Mouse (Mus musculus) lung, postnatal 10 days (tissue): ENCODE measurements around the gene Trpm3.

Source experiments
- DNase-seq: peaks from one replicate; pipeline ENCODE4 v3.0.0; 2021

The Trpm3 gene

GRCm38 (mm10) chr19:22503469-22503868 is 364.6 kb downstream of the Trpm3 start:
- DNase-seq, result no peak

- no peak for DNase-seq
Observed at GRCm38 (mm10) chr19:22518508-22518907, 379.7 kb downstream of the Trpm3 start.

- DNase-seq, result no peak
Observed at GRCm38 (mm10) chr19:22527944-22528343, 389.1 kb downstream of the Trpm3 start.

GRCm38 (mm10) chr19:22542990-22543709 is 404.3 kb downstream of the Trpm3 start:
- no peak for DNase-seq

- peak; percentile 62 for DNase-seq
Observed at GRCm38 (mm10) chr19:22552179-22552578, 413.3 kb downstream of the Trpm3 start.

- DNase-seq, result peak; percentile 38
Observed at GRCm38 (mm10) chr19:22554421-22554941, 415.6 kb downstream of the Trpm3 start.

GRCm38 (mm10) chr19:22572396-22572795 is 433.6 kb downstream of the Trpm3 start:
- DNase-seq, result no peak

GRCm38 (mm10) chr19:22572849-22573248 is 434.0 kb downstream of the Trpm3 start:
- no peak for DNase-seq

- DNase-seq, result no peak
Observed at GRCm38 (mm10) chr19:22582120-22582745, 443.4 kb downstream of the Trpm3 start.

- no peak for DNase-seq
Observed at GRCm38 (mm10) chr19:22594492-22594891, 455.6 kb downstream of the Trpm3 start.

- no peak for DNase-seq
Observed at GRCm38 (mm10) chr19:22595246-22595645, 456.4 kb downstream of the Trpm3 start.

- DNase-seq, result peak; percentile 2
Observed at GRCm38 (mm10) chr19:22596715-22597114, 457.9 kb downstream of the Trpm3 start.

- DNase-seq, result no peak
Observed at GRCm38 (mm10) chr19:22604322-22604721, 465.5 kb downstream of the Trpm3 start.

GRCm38 (mm10) chr19:22607985-22608684 is 469.3 kb downstream of the Trpm3 start:
- no peak for DNase-seq

- DNase-seq, result no peak
Observed at GRCm38 (mm10) chr19:22611621-22612020, 472.8 kb downstream of the Trpm3 start.

GRCm38 (mm10) chr19:22615367-22615766 is 476.5 kb downstream of the Trpm3 start:
- DNase-seq, result no peak

- no peak for DNase-seq
Observed at GRCm38 (mm10) chr19:22624801-22625513, 486.1 kb downstream of the Trpm3 start.

GRCm38 (mm10) chr19:22628878-22629277 is 490.0 kb downstream of the Trpm3 start:
- DNase-seq, result no peak

- peak; percentile 33 for DNase-seq
Observed at GRCm38 (mm10) chr19:22631316-22631715, 492.5 kb downstream of the Trpm3 start.

- no peak for DNase-seq
Observed at GRCm38 (mm10) chr19:22635635-22636034, 496.8 kb downstream of the Trpm3 start.

GRCm38 (mm10) chr19:22637786-22638185 is 498.9 kb downstream of the Trpm3 start:
- DNase-seq, result no peak

- DNase-seq, result no peak
Observed at GRCm38 (mm10) chr19:22638394-22638954, 499.6 kb downstream of the Trpm3 start.

- no peak for DNase-seq
Observed at GRCm38 (mm10) chr19:22642124-22642523, 503.3 kb downstream of the Trpm3 start.
